Mouse (Mus musculus) NIH3T3 (cell line): ENCODE measurements around the gene 1700030K09Rik.

ENCODE experiments used
- DNase-seq: peaks from one replicate; pipeline ENCODE4 v3.0.0-alpha.2; 2012; ENCODE audit warnings: low read depth

The 1700030K09Rik gene

DNA sequence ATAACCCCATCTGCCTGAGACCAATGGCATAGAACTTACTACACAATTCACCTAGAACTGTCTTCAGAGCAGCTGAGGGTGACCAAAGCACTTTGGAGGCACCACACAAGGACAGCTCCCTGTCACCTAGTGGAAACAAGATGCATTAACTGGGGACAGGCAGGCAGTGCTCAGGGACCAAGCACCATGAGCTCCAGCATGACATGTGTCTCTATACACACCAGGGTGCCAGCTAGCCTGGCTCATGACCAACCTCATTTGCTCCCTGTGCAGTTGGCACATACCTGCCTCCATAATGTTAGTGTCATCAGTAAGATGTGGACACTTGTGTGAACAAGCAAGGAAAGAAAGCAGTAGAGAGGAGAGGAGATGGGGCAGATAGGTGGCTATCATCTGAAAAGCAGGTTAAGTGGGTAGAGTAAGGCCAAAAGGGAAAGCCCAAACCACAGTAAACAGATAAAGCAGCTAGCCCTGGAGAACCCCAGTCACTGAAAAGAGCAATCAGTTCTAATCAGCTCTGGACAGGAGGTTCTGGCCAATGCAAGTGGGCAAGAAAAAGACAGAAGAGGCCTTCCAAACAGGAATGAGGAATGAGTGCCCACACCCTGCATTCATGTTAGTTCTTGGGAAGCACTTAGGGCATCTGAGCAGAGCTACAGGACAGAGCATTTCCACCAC lies 61.1 kb downstream of the 1700030K09Rik start:
- no peak for DNase-seq

DNA sequence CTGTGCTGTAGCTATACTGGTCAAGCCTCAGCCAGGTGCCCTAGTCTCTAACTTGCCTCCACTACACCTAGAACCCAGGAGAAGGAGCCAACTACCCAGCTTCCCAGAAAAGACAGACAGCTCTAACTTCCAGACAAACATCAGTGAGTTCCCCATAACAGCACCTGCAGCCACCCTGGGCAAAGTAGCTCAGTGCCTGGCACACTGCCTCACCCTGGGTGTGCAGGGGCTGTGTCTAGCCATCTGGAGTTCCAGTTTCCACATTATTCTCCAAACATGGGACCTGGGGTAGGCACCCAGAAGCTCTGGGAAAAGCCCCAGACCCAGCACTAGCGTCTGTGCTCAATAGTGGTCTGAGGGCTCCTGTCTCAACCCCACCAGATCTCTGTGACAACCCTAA lies 63.8 kb downstream of the 1700030K09Rik start:
- DNase-seq, result no peak
